In genomic region chr1:74801631-74802140, GRCm38 (mm10) we compare ENCODE assay signal across 2 mouse cellular contexts.
TF ChIP-seq lines count a peak whose summit lies in the region.

No protein-coding gene starts in this region.

TF ChIP-seq in CH12.LX, 34 proteins besides CTCF, POLR2A, EP300 and RAD21 (continued from another document):
- peak; percentile 91 for TF ChIP-seq MAFK (IDR thresholded peaks at IDR 0.05; ENCODE audit: insufficient replicate concordance, low read length)
- no peak for TF ChIP-seq JUND (conservative IDR thresholded peaks at IDR 0.05; ENCODE audit: low read depth, low read length)
- TF ChIP-seq MYC (IDR thresholded peaks at IDR 0.05; ENCODE audit: low read depth, low read length) = 0 out of 2 replicates have a peak, but pooled peaks have one; percentile 32
- peak; percentile 46; the same call in 1 of the 2 replicates for TF ChIP-seq MAX (IDR thresholded peaks at IDR 0.05; ENCODE audit: low read length)

TF ChIP-seq in myocyte, 11 proteins besides CTCF, POLR2A, EP300 and RAD21 (continued from another document):
- TF ChIP-seq CEBPB (IDR thresholded peaks at IDR 0.05; ENCODE audit: insufficient read depth, poor library complexity, severe bottlenecking) (no peak), E2F4 (IDR thresholded peaks at IDR 0.05; ENCODE audit: insufficient read depth) (no peak), TCF3 (IDR thresholded peaks at IDR 0.05; ENCODE audit: insufficient read length, low read depth) (no peak)
TF ChIP-seq in myocyte: peak in this region for 0.
